Mouse (Mus musculus): Measurements from ENCODE around the gene Ppfibp2.

DNA sequence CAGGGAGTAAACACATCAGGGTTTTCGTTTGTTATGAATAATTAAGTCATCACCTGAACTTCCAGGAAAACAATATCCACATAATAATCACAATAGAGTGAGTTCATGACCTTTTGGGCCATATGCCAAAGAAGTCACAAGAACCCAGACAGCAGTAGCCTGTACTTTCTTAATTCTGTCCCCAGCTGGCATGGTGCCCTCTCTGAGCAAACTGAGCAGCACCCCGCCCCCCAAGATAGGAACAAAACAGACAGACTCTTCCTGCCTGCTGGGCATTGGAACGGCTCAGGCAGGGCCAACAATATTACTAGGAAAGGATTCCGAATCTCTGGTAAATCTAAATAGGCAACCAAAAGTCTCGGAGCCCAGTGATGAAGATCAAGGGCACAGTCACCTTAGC is 110.9 kb downstream of the Ppfibp2 start:
- no peak for TF ChIP-seq EP300 (IDR thresholded peaks at IDR 0.05; ENCODE audit: low read depth)
- TF ChIP-seq CTCF (IDR thresholded peaks at IDR 0.05; ENCODE audit: low read depth) = no peak
